Comparison of ENCODE assay signal across 8 mouse cellular contexts in the genomic region with DNA sequence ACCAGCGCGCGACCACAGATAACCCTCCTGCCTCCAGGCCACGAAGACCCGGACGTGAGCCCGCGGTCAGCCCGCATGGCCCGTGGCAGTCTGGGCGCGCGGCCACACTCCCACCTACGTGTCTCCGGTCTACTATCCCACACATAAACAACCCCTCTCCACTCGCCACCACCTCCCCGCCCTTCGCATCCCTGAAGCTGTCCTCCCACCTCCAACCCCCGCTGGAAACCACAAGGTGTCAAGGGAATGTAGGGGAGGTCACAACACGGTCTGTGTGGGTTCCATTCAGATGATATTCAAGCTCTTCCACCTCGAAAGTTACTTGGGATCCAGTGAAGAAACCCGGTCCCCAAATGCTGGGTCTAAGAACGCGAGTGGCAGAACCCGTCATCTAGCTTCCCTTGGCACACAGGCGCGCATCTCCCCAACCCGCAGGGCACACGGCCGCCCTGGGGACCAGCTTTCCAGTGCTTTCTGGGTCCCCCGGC. TPM values are rescaled to one million over a fixed set of nuclear protein-coding genes. Genes with fewer than 3 reads are reported as not detected.
DNase-seq lines count a peak whose midpoint lies in the region; ATAC-seq and TF ChIP-seq lines count a peak whose summit lies in the region.

No protein-coding gene starts in this region.

- TF ChIP-seq CTCF in cerebellum, adult 2 months (IDR thresholded peaks at IDR 0.05; ENCODE audit: borderline replicate concordance, insufficient read depth, low read depth, low read length) = no peak
- TF ChIP-seq CTCF in intestine, postnatal 0 days (IDR thresholded peaks at IDR 0.05; ENCODE audit: low read depth) = no peak

- H3K9ac ChIP-seq in forebrain, embryonic 16.5 days (replicated peaks; ENCODE audit: low read depth, low read length) = peak overlapping the region; percentile 98
- peak overlapping the region; percentile 46 for H3K9ac ChIP-seq in intestine, postnatal 0 days (ENCODE audit: low read depth, low read length)
- H3K9ac ChIP-seq in midbrain, embryonic 12.5 days (replicated peaks) = peak overlapping the region; percentile 85

- DNase-seq in lung, adult 18-20 months = peak; percentile 7 to 10
- no peak for DNase-seq in lung, postnatal 36 days
- peak; percentile 58 to 72 for DNase-seq in cerebellum, adult 2 months
- peak; percentile 26 to 62 for DNase-seq in urinary bladder, postnatal 4 days (ENCODE audit: low spot score in 2 of 2)
- no peak for DNase-seq in layer of hippocampus, adult 9-11 months

- no peak for TF ChIP-seq POLR2A in cerebellum, adult 2 months (IDR thresholded peaks at IDR 0.05; ENCODE audit: borderline replicate concordance, insufficient read depth, low read length)

- H3K27me3 ChIP-seq in cerebellum, adult 2 months (ENCODE audit: control insufficient read depth, insufficient read depth, low read length) = no peaks in the 10 kb centered on the region
- H3K27me3 ChIP-seq in forebrain, embryonic 16.5 days (replicated peaks; ENCODE audit: control insufficient read depth, insufficient read depth, low read length) = no peaks in the 10 kb centered on the region
- H3K27me3 ChIP-seq in intestine, postnatal 0 days (replicated peaks; ENCODE audit: control insufficient read depth, insufficient read depth, low read length) = peaks cover 38% of the 10 kb centered on the region
- peaks cover 32% of the 10 kb centered on the region for H3K27me3 ChIP-seq in midbrain, embryonic 12.5 days

- H3K4me2 ChIP-seq in forebrain, embryonic 16.5 days (ENCODE audit: low read length) = peak overlapping the region; percentile 91
- H3K4me2 ChIP-seq in intestine, postnatal 0 days (replicated peaks; ENCODE audit: low read depth) = peak overlapping the region; percentile 95
- H3K4me2 ChIP-seq in midbrain, embryonic 12.5 days (replicated peaks) = peak overlapping the region; percentile 97

- H3K9me3 ChIP-seq in forebrain, embryonic 16.5 days (ENCODE audit: control insufficient read depth, low read length) = no peaks in the 10 kb centered on the region
- no peaks in the 10 kb centered on the region for H3K9me3 ChIP-seq in intestine, postnatal 0 days (ENCODE audit: control insufficient read depth)
- no peaks in the 10 kb centered on the region for H3K9me3 ChIP-seq in midbrain, embryonic 12.5 days

- no peaks in the 10 kb centered on the region for H3K36me3 ChIP-seq in forebrain, embryonic 16.5 days (ENCODE audit: control insufficient read depth, insufficient read depth)
- H3K36me3 ChIP-seq in intestine, postnatal 0 days (ENCODE audit: control insufficient read depth, insufficient read depth) = no peaks in the 10 kb centered on the region
- no peaks in the 10 kb centered on the region for H3K36me3 ChIP-seq in midbrain, embryonic 12.5 days

- WGBS in cerebellum, adult 2 months = 0% methylated on average over 31 of the region's 31 CpGs
- under 1% methylated on average over 31 of the region's 31 CpGs for WGBS in forebrain, embryonic 16.5 days
- 1% methylated on average over 31 of the region's 31 CpGs for WGBS in intestine, postnatal 0 days
- WGBS in midbrain, embryonic 12.5 days = under 1% methylated on average over 31 of the region's 31 CpGs

- ATAC-seq in forebrain, embryonic 16.5 days = no peak
- ATAC-seq in intestine, postnatal 0 days = 0 out of 2 replicates have a peak, but pooled peaks have one; percentile 10
- no peak for ATAC-seq in midbrain, embryonic 12.5 days (ENCODE audit: low FRiP score, low read depth)

- H3K4me3 ChIP-seq in cerebellum, adult 2 months (replicated peaks; ENCODE audit: insufficient read depth, low read depth, low read length) = peak overlapping the region; percentile 76
- peak overlapping the region; percentile 92 for H3K4me3 ChIP-seq in forebrain, embryonic 16.5 days (replicated peaks; ENCODE audit: low read length)
- peak overlapping the region; percentile 70 for H3K4me3 ChIP-seq in intestine, postnatal 0 days (ENCODE audit: low read depth, low read length)
- H3K4me3 ChIP-seq in midbrain, embryonic 12.5 days = peak overlapping the region; percentile 59

- no peak overlapping the region for H3K27ac ChIP-seq in cerebellum, adult 2 months (ENCODE audit: insufficient read depth, low read length)
- H3K27ac ChIP-seq in forebrain, embryonic 16.5 days (ENCODE audit: low read length) = peak overlapping the region; percentile 94
- no peak overlapping the region for H3K27ac ChIP-seq in intestine, postnatal 0 days (ENCODE audit: low read depth, low read length)
- peak overlapping the region; percentile 92 for H3K27ac ChIP-seq in midbrain, embryonic 12.5 days (replicated peaks)

- no peaks in the 10 kb centered on the region for H3K4me1 ChIP-seq in cerebellum, adult 2 months (ENCODE audit: control insufficient read depth, insufficient read depth, low read length)
- H3K4me1 ChIP-seq in forebrain, embryonic 16.5 days (replicated peaks; ENCODE audit: control insufficient read depth, insufficient read depth, low read length) = peaks cover 31% of the 10 kb centered on the region
- 0 out of 2 replicates have a peak, but pooled peaks cover 2% of the 10 kb centered on the region for H3K4me1 ChIP-seq in intestine, postnatal 0 days (replicated peaks; ENCODE audit: control insufficient read depth, insufficient read depth, low read length)
- H3K4me1 ChIP-seq in midbrain, embryonic 12.5 days = peaks cover 29% of the 10 kb centered on the region

RNA-seq across cellular contexts. Expression of a gene that starts 1.2 kb away (rescaled TPM):
- 14.7 and 15.2 TPM in 2 replicates for polyA plus RNA-seq in cerebellum, adult 2 months (2012; rRNA removed)
- 5.3 and 7.3 TPM in 2 replicates for polyA plus RNA-seq in forebrain, embryonic 16.5 days (2015; fragmentation: Nextera tagmentation; extraction: Ambion mirVana)
- 0.34 and 0.51 TPM in 2 replicates for polyA plus RNA-seq in intestine, postnatal 0 days (2015; fragmentation: Nextera tagmentation; extraction: Ambion mirVana)
- 3.3 and 4.1 TPM in 2 replicates for polyA plus RNA-seq in midbrain, embryonic 12.5 days (2016; fragmentation: Nextera tagmentation; extraction: Ambion mirVana)

Comparison
In these comparisons a context has a peak if more than half of its experiments do, and no peak if none do; other contexts are left out.
1. DNase-seq: peak in lung, adult 18-20 months (2 of 2), cerebellum, adult 2 months (2 of 2) and urinary bladder, postnatal 4 days (2 of 2); none in lung, postnatal 36 days (single experiment) and layer of hippocampus, adult 9-11 months (single experiment).
2. H3K27ac ChIP-seq: peak in forebrain, embryonic 16.5 days (single experiment) and midbrain, embryonic 12.5 days (single experiment); none in cerebellum, adult 2 months (single experiment) and intestine, postnatal 0 days (single experiment).
3. H3K9ac ChIP-seq: peak in every context shown above with its lines; median percentile 98 in forebrain, embryonic 16.5 days; 85 in midbrain, embryonic 12.5 days; 46 in intestine, postnatal 0 days.
4. Peak in every context shown above with its lines, with median percentiles within 50 percentile points of each other: H3K4me3 ChIP-seq and H3K4me2 ChIP-seq.